14 mouse cellular contexts compared by ENCODE assay signal in genomic region chr1:91844681-91845379, GRCm38 (mm10). TPM values are rescaled to one million over a fixed set of nuclear protein-coding genes. Genes with fewer than 3 reads are reported as not detected.
DNase-seq lines count a peak whose midpoint lies in the region; ATAC-seq and TF ChIP-seq lines count a peak whose summit lies in the region.
"Had no signal": no experiment of that assay in that cellular context is flagged by ENCODE, and none has a peak within 500 bp of the region (broad histone marks: within the 10 kb centered on the region; RNA-seq: fewer than 3 reads in every experiment).

No protein-coding gene starts in this region.

- H3K27ac ChIP-seq in heart, embryonic 15.5 days: peak overlapping the region; percentile 6; the same call in 1 of the 2 replicates
- H3K27ac ChIP-seq in forebrain, embryonic 13.5 days: no peak overlapping the region
- no peak overlapping the region for H3K27ac ChIP-seq in lung, postnatal 0 days (ENCODE audit: low read length)
- H3K27ac ChIP-seq: hindbrain, embryonic 15.5 days; liver, embryonic 12.5 days; midbrain, embryonic 13.5 days had no signal

- ATAC-seq in heart, embryonic 15.5 days (replicated peaks; ENCODE audit: insufficient number of reproducible peaks, insufficient read depth, low FRiP score, low read depth): peak; percentile 57
- ATAC-seq in forebrain, embryonic 13.5 days: peak; percentile 33; the same call in 1 of the 2 replicates
- peak; percentile 55 for ATAC-seq in lung, postnatal 0 days
- ATAC-seq: liver, embryonic 12.5 days; midbrain, embryonic 13.5 days had no signal

- DNase-seq in heart, postnatal 25 days (ENCODE audit: low spot score): no peak
- peak; percentile 66 for DNase-seq in NIH3T3 (ENCODE audit: low read depth)
- peak; percentile 46 for DNase-seq in lung, postnatal 0 days (ENCODE audit: low spot score)
- no peak for DNase-seq in thymus, postnatal 0 days (ENCODE audit: low spot score)
- no peak for DNase-seq in gastrocnemius, postnatal 10 days
- DNase-seq in frontal cortex, postnatal 25 days (ENCODE audit: low spot score in 2 of 2): no peak
- DNase-seq: layer of hippocampus, adult 9-11 months; spleen, adult 18-20 months; thymus, postnatal 14 days had no signal

- 55% methylated on average over 8 of the region's 8 CpGs for WGBS in heart, embryonic 15.5 days
- WGBS in forebrain, embryonic 13.5 days: 38% methylated on average over 8 of the region's 8 CpGs
- WGBS in lung, postnatal 0 days: 39% methylated on average over 8 of the region's 8 CpGs

- no peak overlapping the region for H3K4me2 ChIP-seq in heart, embryonic 15.5 days
- no peak overlapping the region for H3K4me2 ChIP-seq in forebrain, embryonic 13.5 days
- H3K4me2 ChIP-seq in lung, postnatal 0 days (replicated peaks; ENCODE audit: low read depth, low read length): peak overlapping the region; percentile 28; the same call in 1 of the 2 replicates
- H3K4me2 ChIP-seq: hindbrain, embryonic 15.5 days; liver, embryonic 12.5 days; midbrain, embryonic 13.5 days had no signal

- no peak overlapping the region for H3K4me3 ChIP-seq in heart, embryonic 15.5 days
- no peak overlapping the region for H3K4me3 ChIP-seq in forebrain, embryonic 13.5 days
- no peak overlapping the region for H3K4me3 ChIP-seq in lung, postnatal 0 days (ENCODE audit: low read depth, low read length)
- H3K4me3 ChIP-seq: hindbrain, embryonic 15.5 days; liver, embryonic 12.5 days; midbrain, embryonic 13.5 days had no signal

- H3K36me3 ChIP-seq in heart, embryonic 15.5 days: no peaks in the 10 kb centered on the region
- no peaks in the 10 kb centered on the region for H3K36me3 ChIP-seq in forebrain, embryonic 13.5 days (ENCODE audit: poor library complexity, severe bottlenecking)
- no peaks in the 10 kb centered on the region for H3K36me3 ChIP-seq in lung, postnatal 0 days (ENCODE audit: insufficient read depth, low read length)
- H3K36me3 ChIP-seq: hindbrain, embryonic 15.5 days; liver, embryonic 12.5 days; midbrain, embryonic 13.5 days had no signal

- TF ChIP-seq EP300 in lung, postnatal 0 days (IDR thresholded peaks at IDR 0.05): 0 out of 2 replicates have a peak, but pooled peaks have one; percentile 19

- H3K4me1 ChIP-seq in heart, embryonic 15.5 days (replicated peaks): peaks cover 18% of the 10 kb centered on the region
- H3K4me1 ChIP-seq in forebrain, embryonic 13.5 days: no peaks in the 10 kb centered on the region
- no peaks in the 10 kb centered on the region; the same call in none of the 2 replicates for H3K4me1 ChIP-seq in lung, postnatal 0 days (ENCODE audit: insufficient read depth, low read depth, low read length)
- H3K4me1 ChIP-seq: liver, embryonic 12.5 days had no signal

- no peak for TF ChIP-seq CTCF in lung, postnatal 0 days (IDR thresholded peaks at IDR 0.05)

- H3K9ac ChIP-seq in heart, embryonic 15.5 days: no peak overlapping the region
- H3K9ac ChIP-seq in forebrain, embryonic 13.5 days: no peak overlapping the region
- H3K9ac ChIP-seq in lung, postnatal 0 days (replicated peaks; ENCODE audit: low read depth): no peak overlapping the region
- H3K9ac ChIP-seq: hindbrain, embryonic 15.5 days; liver, embryonic 12.5 days; midbrain, embryonic 13.5 days had no signal

- intact Hi-C loops in heart, postnatal 25 days (cut with DNase I): no loop called here

- no peaks in the 10 kb centered on the region for H3K27me3 ChIP-seq in heart, embryonic 15.5 days
- H3K27me3 ChIP-seq in forebrain, embryonic 13.5 days: peaks cover 6% of the 10 kb centered on the region; the same call in 1 of the 2 replicates
- no peaks in the 10 kb centered on the region for H3K27me3 ChIP-seq in lung, postnatal 0 days (replicated peaks; ENCODE audit: insufficient read depth, low read length)
- H3K27me3 ChIP-seq: hindbrain, embryonic 15.5 days; liver, embryonic 12.5 days; midbrain, embryonic 13.5 days had no signal

- no peaks in the 10 kb centered on the region for H3K9me3 ChIP-seq in heart, embryonic 15.5 days (replicated peaks)
- H3K9me3 ChIP-seq in forebrain, embryonic 13.5 days (replicated peaks): no peaks in the 10 kb centered on the region
- H3K9me3 ChIP-seq in lung, postnatal 0 days (ENCODE audit: low read length): no peaks in the 10 kb centered on the region
- H3K9me3 ChIP-seq: hindbrain, embryonic 15.5 days; liver, embryonic 12.5 days had no signal

RNA-seq across cellular contexts. Expression of gene Twist2, which starts 43.6 kb away (rescaled TPM):
- polyA plus RNA-seq in heart, embryonic 15.5 days (2015; fragmentation: Nextera tagmentation; extraction: Ambion mirVana): 2.9 and 5.2 TPM in 2 replicates
- total RNA-seq in heart, postnatal 25 days (2021): 1 to 10 TPM; 1.2 to 1.9 TPM
- 0.31 and 0.39 TPM in 2 replicates for polyA plus RNA-seq in forebrain, embryonic 13.5 days (2015; fragmentation: Nextera tagmentation; extraction: Ambion mirVana)
- 3.6 and 4.1 TPM in 2 replicates for polyA plus RNA-seq in lung, postnatal 0 days (2015; fragmentation: Nextera tagmentation; extraction: Ambion mirVana)
- polyA plus RNA-seq in thymus, postnatal 0 days (2015; fragmentation: Nextera tagmentation; extraction: Ambion mirVana): 0.72 and 1.2 TPM in 2 replicates
- 1 to 10 TPM; 3.0 to 4.0 TPM for total RNA-seq in gastrocnemius, postnatal 10 days (2021)

Comparison
In these comparisons a context has a peak if more than half of its experiments do, and no peak if none do; other contexts are left out.
1. DNase-seq: peak in NIH3T3 (single experiment) and lung, postnatal 0 days (single experiment); none in heart, postnatal 25 days (single experiment), thymus, postnatal 0 days (single experiment), gastrocnemius, postnatal 10 days (single experiment) and frontal cortex, postnatal 25 days (0 of 2).
2. Peak in every context shown above with its lines, with median percentiles within 50 percentile points of each other: ATAC-seq.